Mouse (Mus musculus): ENCODE results near the gene Trim71.

The Trim71 gene
- long read RNA-seq, experiment 1, result 0 reads
- long read RNA-seq, experiment 2, result 0 reads

DNA sequence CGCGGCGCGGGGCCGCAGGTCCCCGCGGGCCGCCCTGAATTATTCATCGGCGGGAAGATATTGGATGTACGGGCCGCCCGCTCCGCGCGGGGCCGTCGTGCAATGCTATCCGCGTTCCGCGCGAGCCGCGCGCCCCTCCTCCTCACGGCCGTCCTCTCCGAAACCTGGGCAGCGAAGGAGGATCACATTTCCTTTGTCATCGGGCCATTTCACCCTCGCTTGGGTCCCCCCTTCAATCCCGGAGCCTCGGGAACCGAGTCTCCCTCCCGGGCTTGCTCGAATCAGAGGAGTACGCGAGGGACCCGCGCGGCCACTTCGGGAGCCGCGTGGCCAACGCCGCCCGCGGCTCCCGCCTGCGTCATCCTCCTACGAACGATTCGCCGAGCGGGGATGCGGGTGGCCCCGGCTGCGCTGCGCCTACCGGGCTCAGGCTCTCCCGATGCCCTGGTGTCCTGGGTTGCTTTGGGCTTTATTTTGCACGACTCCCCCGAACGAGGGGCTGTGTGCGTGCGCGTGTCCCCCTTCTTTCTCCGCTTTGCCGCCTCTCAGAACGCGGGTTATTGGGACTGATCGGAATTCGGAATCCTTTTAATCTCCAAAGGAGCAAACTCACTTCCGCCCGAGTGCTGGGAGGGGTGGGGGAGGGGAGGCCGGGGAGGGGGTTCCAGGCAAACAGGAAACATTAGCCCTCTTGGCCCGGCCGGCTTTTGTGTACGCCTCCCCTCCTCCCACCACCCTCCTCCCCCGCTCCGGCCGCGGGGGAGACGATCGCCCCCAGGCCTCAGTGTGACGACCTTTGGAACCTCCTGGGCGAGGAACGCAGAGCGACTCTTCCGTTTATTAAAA, at the start of gene Trim71:
Trim71 (minus strand) TSS at position 609 of the 846 bp plus-strand sequence.
- intact Hi-C loops (cut with DNase I), result no loop called here

DNA sequence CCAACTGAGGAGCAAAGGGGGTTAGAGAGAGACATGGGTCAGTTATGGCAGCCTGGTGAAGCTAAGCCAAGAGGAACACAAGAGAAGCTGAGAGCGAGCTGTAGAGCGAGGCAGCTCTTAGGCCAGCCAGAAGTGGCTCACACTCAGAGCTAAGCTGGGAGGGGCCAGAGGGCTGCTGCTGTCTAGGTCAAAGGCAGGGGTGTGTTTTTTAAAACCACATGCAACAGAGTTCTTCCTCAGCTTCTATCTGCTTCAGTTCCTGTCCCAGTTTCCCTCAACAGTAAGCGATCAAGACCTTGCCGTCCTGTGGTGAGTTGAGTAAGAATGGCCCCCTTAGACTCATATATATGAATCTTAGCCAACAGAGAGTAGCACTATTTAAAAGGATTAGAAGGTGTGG, 48.9 kb upstream of the Trim71 start:
- intact Hi-C loops (cut with DNase I), result no loop called here

DNA sequence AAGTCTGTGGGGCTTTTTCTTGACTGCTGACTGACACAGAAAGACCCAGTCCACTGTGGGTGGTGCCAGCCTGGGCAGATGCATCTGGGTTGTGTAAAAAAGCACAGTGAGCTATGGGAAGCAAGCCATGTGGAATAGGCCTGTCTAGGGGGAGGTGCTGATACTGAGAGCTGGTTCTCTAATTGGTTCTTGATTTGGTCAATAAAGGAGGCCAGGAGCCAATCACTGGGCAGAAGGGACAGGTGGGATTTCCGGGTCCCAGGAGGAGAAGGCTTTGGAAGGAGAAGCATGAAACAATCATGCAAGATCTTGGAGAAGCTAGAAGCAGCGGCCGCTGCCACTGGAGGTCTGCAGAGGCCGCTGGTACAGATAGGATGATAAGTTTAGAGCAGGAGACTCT, 48.4 kb upstream of the Trim71 start:
- intact Hi-C loops (cut with DNase I), result no loop called here

GRCm38 (mm10) chr9:114610266-114610665, 46.1 kb upstream of the Trim71 start:
- intact Hi-C loops (cut with DNase I), result no loop called here

DNA sequence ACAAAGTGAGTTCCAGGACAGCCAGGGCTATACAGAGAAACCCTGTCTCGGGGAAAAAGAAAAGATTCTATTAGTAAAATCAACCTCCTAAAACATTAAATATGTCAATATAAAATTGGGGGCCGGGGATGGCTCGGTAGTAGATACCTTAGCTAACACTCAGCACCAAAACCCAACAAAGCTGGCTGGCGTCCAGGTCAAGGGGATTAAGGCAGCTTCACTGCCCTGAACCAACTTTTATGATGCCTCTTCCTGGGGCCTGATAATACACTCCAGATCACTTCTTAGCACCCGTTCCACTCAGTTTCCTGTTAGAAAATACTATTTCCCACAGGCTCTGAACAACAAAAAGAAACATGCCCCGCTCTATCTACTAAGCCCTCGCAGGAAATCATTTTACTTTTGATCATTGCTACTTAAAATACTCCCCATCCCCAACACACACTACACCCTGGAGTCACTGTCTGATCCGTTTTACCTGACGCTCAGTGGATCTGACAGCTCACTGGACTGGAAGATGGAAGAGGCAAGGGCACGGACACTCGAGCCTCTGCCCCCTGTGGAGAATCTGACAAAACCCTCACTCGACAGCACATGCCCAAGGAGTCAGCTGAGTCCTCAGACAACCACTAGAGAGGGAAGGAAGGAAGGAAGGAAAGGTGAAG, 39.8 kb upstream of the Trim71 start:
- intact Hi-C loops (cut with DNase I), result no loop called here

DNA sequence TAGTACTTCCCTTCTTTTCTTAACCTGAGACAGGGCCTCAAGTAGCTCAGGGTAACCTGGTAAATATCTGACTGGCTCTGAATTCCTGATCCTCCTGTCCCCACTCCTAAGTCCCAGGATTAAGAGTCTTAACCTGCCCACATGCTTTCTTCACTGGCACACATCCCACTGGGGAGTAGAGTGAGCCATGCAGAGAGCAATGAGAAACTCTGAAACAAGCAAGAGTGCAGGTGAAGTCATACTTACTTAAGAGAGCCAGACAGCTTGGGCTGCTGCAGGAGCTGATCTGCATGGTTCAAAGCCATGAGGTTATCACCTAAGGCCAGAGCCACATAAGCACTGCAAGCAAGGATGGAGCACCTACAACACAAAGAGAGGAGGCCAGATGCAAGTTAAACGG, 36.9 kb upstream of the Trim71 start:
- intact Hi-C loops (cut with DNase I), result no loop called here

DNA sequence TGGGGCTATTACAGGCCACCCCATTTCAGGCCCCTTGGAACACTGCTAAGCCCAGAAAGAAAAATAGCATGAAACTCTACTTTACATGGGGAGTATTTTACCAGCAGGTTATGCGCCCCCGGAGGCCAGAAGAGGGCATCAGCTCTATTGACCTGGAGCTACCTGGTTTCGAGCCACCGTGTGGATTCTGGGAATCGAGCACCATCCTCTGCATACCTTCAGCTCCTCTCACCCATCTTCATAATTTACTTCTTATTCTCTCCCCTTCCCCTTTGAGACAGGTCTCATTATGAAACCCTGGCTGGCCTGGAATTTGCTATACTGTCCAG, 20.8 kb upstream of the Trim71 start:
- intact Hi-C loops (cut with DNase I), result no loop called here

DNA sequence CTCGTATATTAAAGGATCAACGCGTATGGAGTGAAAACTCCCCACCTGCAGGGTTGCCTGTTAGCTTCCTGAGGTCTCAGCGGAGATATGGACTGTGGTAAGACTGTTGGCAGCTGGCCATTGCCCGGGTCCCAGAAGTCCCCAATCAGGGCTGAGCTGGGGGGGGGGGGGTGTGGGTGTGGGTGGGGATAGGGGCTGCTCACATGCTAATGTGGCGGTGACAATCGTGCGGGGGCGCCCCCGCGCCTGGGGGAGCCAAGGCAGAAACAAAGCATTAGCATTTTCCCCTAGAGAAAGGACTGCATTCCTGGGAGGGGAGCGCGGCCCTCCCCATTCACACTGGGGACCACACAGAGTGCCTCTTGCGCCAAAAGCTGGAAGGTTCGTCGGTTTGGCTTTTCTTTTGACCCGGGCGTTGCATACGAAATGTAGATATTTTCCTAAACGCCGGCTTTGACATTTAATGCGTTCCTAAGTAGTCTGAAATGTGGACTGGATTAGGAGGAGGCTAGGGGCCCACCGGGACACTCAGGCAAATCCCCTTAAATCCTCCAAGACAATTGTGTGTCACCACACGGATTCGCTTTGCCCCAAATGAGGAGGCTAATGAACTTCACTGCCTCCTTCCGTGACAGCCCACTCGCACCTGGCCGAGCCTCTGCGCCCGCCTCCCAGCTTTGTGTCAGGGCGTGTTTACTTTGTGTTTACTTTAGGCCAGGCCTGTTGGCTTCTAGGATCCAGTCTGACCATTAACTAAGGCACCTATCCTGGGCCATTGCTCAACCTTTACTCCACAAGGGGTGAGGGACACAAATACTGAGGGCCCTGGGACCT, 20.2 kb upstream of the Trim71 start:
- intact Hi-C loops (cut with DNase I), result no loop called here

- intact Hi-C loops (cut with DNase I), result no loop called here
These were observed 19.6 kb upstream of the Trim71 start for GRCm38 (mm10) chr9:114583812-114584182.

GRCm38 (mm10) chr9:114578646-114579045, 14.5 kb upstream of the Trim71 start:
- intact Hi-C loops (cut with DNase I), result no loop called here

DNA sequence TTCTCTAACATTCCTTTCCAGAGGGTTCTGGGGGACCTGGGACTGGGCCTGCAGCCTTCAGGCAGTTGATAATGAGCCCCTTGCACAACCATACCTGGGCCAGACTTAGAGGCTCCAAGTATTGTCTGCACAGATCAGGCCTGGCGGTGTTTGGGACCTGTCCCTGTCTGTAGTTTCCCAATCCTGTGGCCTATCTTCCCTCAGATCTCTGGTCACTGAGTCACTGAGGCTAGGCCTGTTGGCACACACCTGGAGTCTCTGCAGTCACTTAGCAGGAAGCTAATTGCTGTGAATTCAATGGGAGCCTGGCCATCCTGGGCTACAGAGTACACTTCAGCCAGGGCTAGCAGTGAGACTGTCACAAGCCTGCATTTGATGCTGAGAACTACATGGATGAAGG, 11.8 kb upstream of the Trim71 start:
- intact Hi-C loops (cut with DNase I), result no loop called here

DNA sequence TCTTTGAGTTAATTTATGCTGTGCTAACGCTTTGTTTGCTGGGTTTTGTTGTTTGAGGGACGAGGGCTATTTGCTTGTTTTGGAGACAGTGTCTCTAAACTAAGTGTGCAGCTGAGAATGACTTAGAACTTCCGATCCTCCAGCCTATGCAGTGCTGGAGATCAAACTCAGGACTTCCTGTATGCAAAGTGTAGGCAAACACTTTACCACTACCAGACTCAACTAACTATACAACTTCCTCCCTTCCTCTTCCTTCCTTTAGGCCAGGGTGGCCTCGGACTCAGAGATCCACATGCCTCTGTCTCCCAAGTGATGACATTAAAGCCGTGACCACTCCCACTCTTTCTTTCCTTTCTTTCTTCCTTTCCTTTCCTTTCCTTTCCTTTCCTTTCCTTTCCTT, 9.4 kb upstream of the Trim71 start:
- intact Hi-C loops (cut with DNase I), result no loop called here

DNA sequence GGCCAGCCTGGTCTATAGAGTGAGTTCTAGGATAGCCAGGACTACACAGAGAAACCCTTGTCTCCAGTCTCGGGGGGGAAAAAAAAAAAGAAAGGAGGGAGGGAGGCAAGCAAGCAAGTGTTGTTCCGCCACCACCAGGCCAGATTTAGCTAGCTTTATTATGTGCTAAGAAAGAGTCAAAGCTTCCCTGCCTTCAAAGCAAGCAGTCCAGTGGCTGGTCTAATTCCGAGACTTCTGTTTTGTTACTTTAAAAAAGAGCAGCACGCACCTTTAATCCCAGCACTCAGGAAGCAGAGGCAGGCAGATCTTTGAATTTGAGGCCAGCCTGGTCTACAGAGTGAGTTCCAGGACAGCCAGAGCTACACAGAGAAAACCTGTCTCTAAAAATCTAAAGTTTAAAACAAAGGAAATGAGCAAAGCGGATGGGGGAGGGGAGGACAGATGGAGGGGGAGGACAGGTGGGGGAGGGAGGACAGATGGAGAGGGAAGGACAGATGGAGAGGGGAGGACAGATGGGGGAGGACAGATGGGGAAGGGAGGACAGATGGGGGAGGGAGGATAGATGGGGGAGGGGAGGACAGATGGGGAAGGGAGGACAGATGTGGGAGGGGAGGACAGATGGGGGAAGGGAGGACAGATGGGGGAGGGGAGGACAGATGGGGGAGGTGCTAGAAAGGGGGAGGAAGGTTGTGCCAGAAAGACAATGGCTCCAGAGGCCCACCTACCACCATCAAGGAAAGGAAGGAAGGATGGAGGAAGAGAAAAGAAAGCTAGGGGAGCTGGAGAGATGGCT, 4.7 kb upstream of the Trim71 start:
- intact Hi-C loops (cut with DNase I), result no loop called here

DNA sequence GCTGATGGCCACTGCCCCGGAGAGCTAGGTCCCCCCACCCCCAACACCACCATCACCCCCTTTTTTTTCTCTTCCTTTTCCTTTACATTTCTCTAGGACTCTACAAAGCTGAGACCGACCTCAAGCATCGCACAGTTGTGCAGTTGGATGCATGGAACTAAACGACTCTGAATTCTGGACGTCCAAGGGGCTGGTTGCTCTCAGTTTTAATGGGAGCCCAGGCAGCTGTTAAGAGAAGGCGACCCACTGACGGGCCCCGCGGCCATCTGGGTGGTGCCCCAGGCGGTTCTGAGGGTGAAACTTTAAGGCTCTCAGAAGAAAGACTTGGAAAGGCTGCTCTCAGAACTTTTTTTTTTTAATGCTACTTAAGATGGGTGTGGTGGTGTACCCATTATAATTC, 498 bp upstream of the Trim71 start:
- intact Hi-C loops (cut with DNase I), result no loop called here

DNA sequence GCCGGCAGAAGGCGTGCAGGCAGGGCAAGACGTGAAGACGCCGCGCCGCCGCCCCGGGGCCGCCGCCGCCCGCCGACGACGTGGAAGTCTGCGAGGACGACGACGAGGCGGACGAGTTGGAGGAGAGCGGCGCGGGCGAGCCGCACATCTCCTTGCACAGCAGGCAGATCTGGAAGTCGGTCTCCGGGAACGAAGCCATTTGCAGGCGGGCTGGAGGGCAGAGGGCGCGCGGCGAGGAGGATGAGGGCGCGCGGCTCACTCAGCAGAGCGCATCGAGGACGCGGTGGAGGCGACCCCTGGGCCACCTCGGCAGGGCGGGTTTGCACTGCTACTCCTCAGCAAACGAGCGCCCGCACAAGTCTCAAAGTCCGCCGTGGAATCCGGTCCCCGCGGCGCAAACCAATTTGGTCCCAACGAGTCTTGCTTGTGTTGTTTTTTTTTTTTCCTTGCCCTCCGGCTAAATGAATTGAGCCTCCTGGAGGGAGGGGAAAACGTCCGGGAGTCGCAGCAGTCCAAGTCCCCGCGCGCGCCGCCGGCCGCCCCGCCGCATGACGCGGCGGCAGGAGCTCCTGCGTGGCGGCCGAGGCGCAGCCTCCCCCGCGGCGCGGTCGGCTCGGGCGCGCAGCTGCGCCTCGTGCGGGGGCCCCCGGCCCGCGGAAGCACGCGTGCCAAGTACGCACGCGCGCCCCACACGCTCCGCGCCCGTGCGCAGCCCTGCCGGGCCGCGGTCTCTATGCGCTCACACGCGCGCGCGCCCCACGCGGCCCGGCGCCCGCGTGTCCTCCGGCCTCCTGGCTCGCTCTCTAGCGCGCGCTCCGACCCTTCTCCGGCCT, 1.0 kb downstream of the Trim71 start:
- intact Hi-C loops (cut with DNase I), result no loop called here

GRCm38 (mm10) chr9:114562031-114562918, 1.9 kb downstream of the Trim71 start:
- intact Hi-C loops (cut with DNase I), result no loop called here

- intact Hi-C loops (cut with DNase I), result no loop called here
These were observed 2.5 kb downstream of the Trim71 start for GRCm38 (mm10) chr9:114561671-114561971.

- intact Hi-C loops (cut with DNase I), result no loop called here
These were observed 3.1 kb downstream of the Trim71 start for GRCm38 (mm10) chr9:114560771-114561670.

GRCm38 (mm10) chr9:114560141-114560540, 4.0 kb downstream of the Trim71 start:
- intact Hi-C loops (cut with DNase I), result no loop called here
